ENCODE assay signal across 8 mouse cellular contexts in the genomic region with DNA sequence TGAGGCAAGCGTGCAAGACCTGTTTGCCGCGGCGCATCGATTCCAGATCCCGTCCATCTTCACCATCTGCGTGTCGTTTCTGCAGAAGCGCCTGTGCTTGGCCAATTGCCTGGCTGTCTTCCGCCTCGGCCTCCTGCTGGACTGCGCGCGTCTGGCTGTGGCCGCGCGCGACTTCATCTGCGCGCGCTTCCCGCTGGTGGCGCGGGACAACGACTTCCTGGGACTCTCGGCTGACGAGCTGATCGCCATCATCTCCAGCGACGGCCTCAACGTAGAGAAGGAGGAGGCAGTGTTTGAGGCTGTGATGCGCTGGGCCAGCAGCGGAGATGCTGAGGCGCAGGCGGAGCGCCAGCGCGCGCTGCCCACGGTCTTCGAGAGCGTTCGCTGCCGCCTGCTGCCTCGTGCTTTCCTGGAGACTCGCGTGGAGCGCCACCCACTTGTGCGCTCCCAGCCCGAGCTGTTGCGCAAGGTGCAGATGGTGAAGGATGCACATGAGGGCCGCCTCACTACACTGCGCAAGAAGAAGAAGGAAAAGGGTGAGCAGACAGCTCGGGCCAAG. TPM values are rescaled to one million over a fixed set of nuclear protein-coding genes. Genes with fewer than 3 reads are reported as not detected.
A peak's percentile ranks its signal among the peaks of the same experiment; 100 is the strongest.
DNase-seq lines count a peak whose midpoint lies in the region; ATAC-seq and TF ChIP-seq lines count a peak whose summit lies in the region.

No protein-coding gene starts in this region.

- 12% methylated on average over 54 of the region's 54 CpGs for WGBS in lung, postnatal 0 days
- 14% methylated on average over 54 of the region's 54 CpGs for WGBS in forebrain, embryonic 13.5 days
- WGBS in hindbrain, postnatal 0 days, result 10% methylated on average over 54 of the region's 54 CpGs
- WGBS in limb, embryonic 13.5 days, result 12% methylated on average over 54 of the region's 54 CpGs

- no peaks in the 10 kb centered on the region for H3K4me1 ChIP-seq in lung, postnatal 0 days (ENCODE audit: insufficient read depth, low read depth, low read length)
- H3K4me1 ChIP-seq in forebrain, embryonic 13.5 days, result peaks cover 12% of the 10 kb centered on the region
- no peaks in the 10 kb centered on the region for H3K4me1 ChIP-seq in hindbrain, postnatal 0 days (ENCODE audit: insufficient read depth, low read length)
- H3K4me1 ChIP-seq in limb, embryonic 13.5 days, result peaks cover 17% of the 10 kb centered on the region

- peak; percentile 36 for DNase-seq in lung, postnatal 0 days (ENCODE audit: low spot score)
- DNase-seq in lung, postnatal 36 days, result no peak
- DNase-seq in hindbrain, postnatal 0 days (ENCODE audit: low spot score), result peak; percentile 76
- peak; percentile 25 for DNase-seq in retina, postnatal 7 days (ENCODE audit: low read depth, low spot score)
- DNase-seq in urinary bladder, adult 18-20 months (ENCODE audit: low spot score in 2 of 2), result no peak

- H3K4me3 ChIP-seq in lung, postnatal 0 days (ENCODE audit: low read depth, low read length), result 0 out of 2 replicates have a peak overlapping the region, but pooled peaks have one; percentile 10
- peak overlapping the region; percentile 37 for H3K4me3 ChIP-seq in forebrain, embryonic 13.5 days
- peak overlapping the region; percentile 33 for H3K4me3 ChIP-seq in hindbrain, postnatal 0 days (ENCODE audit: low read length)
- peak overlapping the region; percentile 42 for H3K4me3 ChIP-seq in limb, embryonic 13.5 days

- no peaks in the 10 kb centered on the region for H3K36me3 ChIP-seq in lung, postnatal 0 days (ENCODE audit: insufficient read depth, low read length)
- no peaks in the 10 kb centered on the region for H3K36me3 ChIP-seq in forebrain, embryonic 13.5 days (ENCODE audit: poor library complexity, severe bottlenecking)
- H3K36me3 ChIP-seq in hindbrain, postnatal 0 days (ENCODE audit: insufficient read depth, low read length), result no peaks in the 10 kb centered on the region
- H3K36me3 ChIP-seq in limb, embryonic 13.5 days, result no peaks in the 10 kb centered on the region

- H3K9ac ChIP-seq in lung, postnatal 0 days (replicated peaks; ENCODE audit: low read depth), result no peak overlapping the region
- H3K9ac ChIP-seq in forebrain, embryonic 13.5 days, result peak overlapping the region; percentile 45
- H3K9ac ChIP-seq in hindbrain, postnatal 0 days (replicated peaks; ENCODE audit: low read length), result peak overlapping the region; percentile 25
- peak overlapping the region; percentile 51 for H3K9ac ChIP-seq in limb, embryonic 13.5 days

- H3K9me3 ChIP-seq in lung, postnatal 0 days (ENCODE audit: low read length), result no peaks in the 10 kb centered on the region
- no peaks in the 10 kb centered on the region for H3K9me3 ChIP-seq in forebrain, embryonic 13.5 days (replicated peaks)
- no peaks in the 10 kb centered on the region for H3K9me3 ChIP-seq in hindbrain, postnatal 0 days (ENCODE audit: low read length)
- no peaks in the 10 kb centered on the region for H3K9me3 ChIP-seq in limb, embryonic 13.5 days

- H3K4me2 ChIP-seq in lung, postnatal 0 days (replicated peaks; ENCODE audit: low read depth, low read length), result peak overlapping the region; percentile 42
- peak overlapping the region; percentile 64 for H3K4me2 ChIP-seq in forebrain, embryonic 13.5 days
- peak overlapping the region; percentile 58 for H3K4me2 ChIP-seq in hindbrain, postnatal 0 days (ENCODE audit: low read depth, low read length)
- peak overlapping the region; percentile 66 for H3K4me2 ChIP-seq in limb, embryonic 13.5 days (replicated peaks)

- TF ChIP-seq EP300 in lung, postnatal 0 days (IDR thresholded peaks at IDR 0.05), result no peak

- peak; percentile 12; the same call in 1 of the 2 replicates for TF ChIP-seq CTCF in lung, postnatal 0 days (IDR thresholded peaks at IDR 0.05)
- no peak; the same call in 1 of the 2 replicates for TF ChIP-seq CTCF in hindbrain, postnatal 0 days (IDR thresholded peaks at IDR 0.05; ENCODE audit: low read depth)

- peak; percentile 14; the same call in 1 of the 2 replicates for ATAC-seq in lung, postnatal 0 days
- peak; percentile 54 for ATAC-seq in forebrain, embryonic 13.5 days
- peak; percentile 66 for ATAC-seq in hindbrain, postnatal 0 days
- no peak; the same call in 1 of the 2 replicates for ATAC-seq in limb, embryonic 13.5 days (ENCODE audit: low FRiP score, low read depth)
- ATAC-seq in CD4-positive, CD25-positive, alpha-beta regulatory T cell, adult 4 months, result no peak

- H3K27ac ChIP-seq in lung, postnatal 0 days (ENCODE audit: low read length), result no peak overlapping the region
- H3K27ac ChIP-seq in forebrain, embryonic 13.5 days, result no peak overlapping the region
- 0 out of 2 replicates have a peak overlapping the region, but pooled peaks have one; percentile 7 for H3K27ac ChIP-seq in hindbrain, postnatal 0 days
- H3K27ac ChIP-seq in limb, embryonic 13.5 days, result no peak overlapping the region

- H3K27me3 ChIP-seq in lung, postnatal 0 days (replicated peaks; ENCODE audit: insufficient read depth, low read length), result peaks cover 21% of the 10 kb centered on the region
- peaks cover 48% of the 10 kb centered on the region for H3K27me3 ChIP-seq in forebrain, embryonic 13.5 days
- peaks cover 9% of the 10 kb centered on the region; the same call in 1 of the 2 replicates for H3K27me3 ChIP-seq in hindbrain, postnatal 0 days (ENCODE audit: insufficient read depth, low read length)
- H3K27me3 ChIP-seq in limb, embryonic 13.5 days, result peaks cover 58% of the 10 kb centered on the region

RNA-seq across cellular contexts. Expression of a gene that starts 0.7 kb away (rescaled TPM):
- polyA plus RNA-seq in lung, postnatal 0 days (2015; fragmentation: Nextera tagmentation; extraction: Ambion mirVana), result 0.05 TPM in 1 of 2 replicates, not detected in the other
- 0.13 and 0.49 TPM in 2 replicates for polyA plus RNA-seq in forebrain, embryonic 13.5 days (2015; fragmentation: Nextera tagmentation; extraction: Ambion mirVana)
- total RNA-seq in hindbrain, postnatal 0 days (2014; rRNA removed), result 2.1 and 4.1 TPM in 2 replicates
- polyA plus RNA-seq in hindbrain, postnatal 0 days (2015; fragmentation: Nextera tagmentation; extraction: Ambion mirVana), result 2.3 and 2.4 TPM in 2 replicates
- polyA plus RNA-seq in limb, embryonic 13.5 days (2015; fragmentation: Nextera tagmentation; extraction: Ambion mirVana), result 12.5 and 13.3 TPM in 2 replicates
- not detected for polyA plus RNA-seq in CD4-positive, CD25-positive, alpha-beta regulatory T cell, adult 4 months (2017; shearing (Covaris generic))

RNA-seq across cellular contexts. Expression of a gene that starts 14.2 kb away (rescaled TPM):
- 0.73 and 1.0 TPM in 2 replicates for polyA plus RNA-seq in lung, postnatal 0 days (2015; fragmentation: Nextera tagmentation; extraction: Ambion mirVana)
- 0.09 and 0.16 TPM in 2 replicates for polyA plus RNA-seq in forebrain, embryonic 13.5 days (2015; fragmentation: Nextera tagmentation; extraction: Ambion mirVana)
- total RNA-seq in hindbrain, postnatal 0 days (2014; rRNA removed), result 1.2 and 1.8 TPM in 2 replicates
- 0.78 and 0.85 TPM in 2 replicates for polyA plus RNA-seq in hindbrain, postnatal 0 days (2015; fragmentation: Nextera tagmentation; extraction: Ambion mirVana)
- polyA plus RNA-seq in limb, embryonic 13.5 days (2015; fragmentation: Nextera tagmentation; extraction: Ambion mirVana), result 0.53 and 0.82 TPM in 2 replicates
- not detected for polyA plus RNA-seq in CD4-positive, CD25-positive, alpha-beta regulatory T cell, adult 4 months (2017; shearing (Covaris generic))

RNA-seq across cellular contexts. Expression of a gene that starts 19.0 kb away (rescaled TPM):
- polyA plus RNA-seq in lung, postnatal 0 days (2015; fragmentation: Nextera tagmentation; extraction: Ambion mirVana), result 10.7 and 11.2 TPM in 2 replicates
- polyA plus RNA-seq in forebrain, embryonic 13.5 days (2015; fragmentation: Nextera tagmentation; extraction: Ambion mirVana), result 8.1 and 8.4 TPM in 2 replicates
- 62.3 and 70.1 TPM in 2 replicates for total RNA-seq in hindbrain, postnatal 0 days (2014; rRNA removed)
- polyA plus RNA-seq in hindbrain, postnatal 0 days (2015; fragmentation: Nextera tagmentation; extraction: Ambion mirVana), result 23.6 and 25.5 TPM in 2 replicates
- polyA plus RNA-seq in limb, embryonic 13.5 days (2015; fragmentation: Nextera tagmentation; extraction: Ambion mirVana), result 18.9 and 19.3 TPM in 2 replicates
- polyA plus RNA-seq in CD4-positive, CD25-positive, alpha-beta regulatory T cell, adult 4 months (2017; shearing (Covaris generic)), result under 1 TPM; 0.22 to 0.30 TPM

RNA-seq across cellular contexts. Expression of a gene that starts 59.2 kb away (rescaled TPM):
- polyA plus RNA-seq in lung, postnatal 0 days (2015; fragmentation: Nextera tagmentation; extraction: Ambion mirVana), result 43.6 and 51.3 TPM in 2 replicates
- 69.5 and 70.9 TPM in 2 replicates for polyA plus RNA-seq in forebrain, embryonic 13.5 days (2015; fragmentation: Nextera tagmentation; extraction: Ambion mirVana)
- total RNA-seq in hindbrain, postnatal 0 days (2014; rRNA removed), result 68.7 and 76.6 TPM in 2 replicates
- 47.1 and 50.4 TPM in 2 replicates for polyA plus RNA-seq in hindbrain, postnatal 0 days (2015; fragmentation: Nextera tagmentation; extraction: Ambion mirVana)
- 82.4 and 84.1 TPM in 2 replicates for polyA plus RNA-seq in limb, embryonic 13.5 days (2015; fragmentation: Nextera tagmentation; extraction: Ambion mirVana)
- 100 to 1,000 TPM; 104 to 128 TPM for polyA plus RNA-seq in CD4-positive, CD25-positive, alpha-beta regulatory T cell, adult 4 months (2017; shearing (Covaris generic))

Comparison
In these comparisons a context has a peak if more than half of its experiments do, and no peak if none do; other contexts are left out.
1. DNase-seq: peak in lung, postnatal 0 days (single experiment), hindbrain, postnatal 0 days (single experiment) and retina, postnatal 7 days (single experiment); none in lung, postnatal 36 days (single experiment) and urinary bladder, adult 18-20 months (0 of 2).
2. ATAC-seq: peak in lung, postnatal 0 days (single experiment), forebrain, embryonic 13.5 days (single experiment) and hindbrain, postnatal 0 days (single experiment); none in limb, embryonic 13.5 days (single experiment) and CD4-positive, CD25-positive, alpha-beta regulatory T cell, adult 4 months (single experiment).
3. Peak in every context shown above with its lines, with median percentiles within 50 percentile points of each other: H3K4me2 ChIP-seq and H3K4me3 ChIP-seq.